Mouse (Mus musculus) cerebellum, postnatal 14 days (tissue): Measurements from ENCODE around the gene Trim29.

Source experiments
- DNase-seq, 2 experiments: peaks; one replicate each; pipeline ENCODE4 v3.0.0; 2021; ENCODE audit warnings: mixed read lengths in 2 of 2

The Trim29 gene

GRCm38 (mm10) chr9:43310538-43310937 is at the start of gene Trim29:
Trim29 (plus strand) TSS chr9:43310848.
- DNase-seq, result no peak

- no peak for DNase-seq
These were observed 49.3 kb upstream of the Trim29 start for GRCm38 (mm10) chr9:43261124-43261907.

GRCm38 (mm10) chr9:43261941-43262340 is 48.7 kb upstream of the Trim29 start:
- no peak for DNase-seq

- no peak for DNase-seq
These were observed 48.3 kb upstream of the Trim29 start for GRCm38 (mm10) chr9:43262390-43262789.

- DNase-seq, result no peak
These were observed 47.7 kb upstream of the Trim29 start for GRCm38 (mm10) chr9:43262811-43263550.

- DNase-seq, result no peak
These were observed 46.6 kb upstream of the Trim29 start for GRCm38 (mm10) chr9:43263946-43264451.

- DNase-seq, result no peak
These were observed 45.5 kb upstream of the Trim29 start for GRCm38 (mm10) chr9:43265194-43265593.

GRCm38 (mm10) chr9:43267357-43267756 is 43.3 kb upstream of the Trim29 start:
- no peak for DNase-seq

- DNase-seq, result no peak
These were observed 41.5 kb upstream of the Trim29 start for GRCm38 (mm10) chr9:43269166-43269565.

GRCm38 (mm10) chr9:43270723-43271252 is 39.9 kb upstream of the Trim29 start:
- peak in 1 of 2 experiments; percentile 38 for DNase-seq

- DNase-seq, result no peak
These were observed 38.7 kb upstream of the Trim29 start for GRCm38 (mm10) chr9:43271761-43272518.

GRCm38 (mm10) chr9:43273735-43274134 is 36.9 kb upstream of the Trim29 start:
- no peak for DNase-seq

- peak; percentile 90 to 92 for DNase-seq
These were observed 26.4 kb upstream of the Trim29 start for GRCm38 (mm10) chr9:43284284-43284683.

GRCm38 (mm10) chr9:43285281-43285680 is 25.4 kb upstream of the Trim29 start:
- DNase-seq, result peak in 1 of 2 experiments; percentile 15

- peak; percentile 85 to 89 for DNase-seq
These were observed 23.8 kb upstream of the Trim29 start for GRCm38 (mm10) chr9:43286870-43287269.

- DNase-seq, result no peak
These were observed 17.6 kb upstream of the Trim29 start for GRCm38 (mm10) chr9:43293058-43293457.

GRCm38 (mm10) chr9:43300394-43300793 is 10.3 kb upstream of the Trim29 start:
- DNase-seq, result no peak

GRCm38 (mm10) chr9:43302989-43303388 is 7.7 kb upstream of the Trim29 start:
- DNase-seq, result no peak

GRCm38 (mm10) chr9:43305882-43306281 is 4.8 kb upstream of the Trim29 start:
- DNase-seq, result no peak

- DNase-seq, result no peak
These were observed 1.4 kb upstream of the Trim29 start for GRCm38 (mm10) chr9:43309087-43309872.

GRCm38 (mm10) chr9:43312190-43312589 is 1.5 kb downstream of the Trim29 start:
- no peak for DNase-seq

GRCm38 (mm10) chr9:43313805-43314204 is 3.2 kb downstream of the Trim29 start:
- DNase-seq, result no peak
